Mouse (Mus musculus) 416B (cell line): Measurements from ENCODE around the gene Spa17.

Source experiments
- DNase-seq: peaks from one replicate; pipeline ENCODE4 v3.0.0; 2011; ENCODE audit warnings: low read depth

Spa17 gene

GRCm38 (mm10) chr9:37563805-37564204 is 49.7 kb downstream of the Spa17 start:
- DNase-seq = no peak

GRCm38 (mm10) chr9:37560617-37561016 is 52.9 kb downstream of the Spa17 start:
- no peak for DNase-seq

- no peak for DNase-seq
Measured at GRCm38 (mm10) chr9:37556366-37556765, 57.2 kb downstream of the Spa17 start.

- DNase-seq = no peak
Measured at GRCm38 (mm10) chr9:37554838-37555748, 58.4 kb downstream of the Spa17 start, which contains the start of gene Siae. Siae (plus strand) TSS chr9:37555698.

DNA sequence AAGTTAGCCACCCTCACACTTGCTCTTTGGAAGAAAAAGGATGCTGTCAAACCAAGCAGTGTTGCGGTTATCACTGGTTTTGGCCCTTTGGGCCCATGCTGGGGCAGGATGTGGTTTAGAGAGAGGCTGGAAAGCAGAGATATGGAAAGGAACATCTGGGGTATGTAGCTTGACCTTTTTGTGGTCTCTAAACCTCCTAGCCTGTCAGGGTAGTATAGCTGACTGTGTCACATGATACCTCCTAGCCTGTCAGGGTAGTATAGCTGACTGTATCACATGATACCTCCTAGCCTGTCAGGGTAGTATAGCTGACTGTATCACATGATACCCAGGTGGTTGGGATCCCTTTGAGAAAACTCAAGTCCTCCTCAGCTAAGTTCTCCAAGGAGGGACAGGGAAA is 59.2 kb downstream of the Spa17 start:
- peak; percentile 98 for DNase-seq
